ENCODE assay signal across 20 mouse cellular contexts in genomic region chr16:90303988-90304299, GRCm38 (mm10).
"Had no signal": no experiment of that assay in that cellular context is flagged by ENCODE, and none has a peak within 500 bp of the region (broad histone marks: within the 10 kb centered on the region; RNA-seq: fewer than 3 reads in every experiment).

No protein-coding gene starts in this region.

- H3K4me3 ChIP-seq: kidney, embryonic 15.5 days; left cerebral cortex, adult 2 months; limb, embryonic 12.5 days; lung, embryonic 15.5 days; megakaryocyte, embryonic 14.5 days; midbrain, embryonic 10.5 days; neural tube, embryonic 13.5 days had no signal

- H3K36me3 ChIP-seq: kidney, embryonic 15.5 days; limb, embryonic 12.5 days; lung, embryonic 15.5 days; midbrain, embryonic 10.5 days; neural tube, embryonic 13.5 days had no signal

- H3K27me3 ChIP-seq: limb, embryonic 12.5 days; megakaryocyte, embryonic 14.5 days; neural tube, embryonic 13.5 days had no signal

- DNase-seq: kidney, adult 2 months; kidney, postnatal 10 days; kidney, postnatal 36 days; layer of hippocampus, postnatal 36 days; liver, postnatal 0 days; lung, postnatal 10 days; lung, postnatal 36 days; midbrain, embryonic 14.5 days; retina, postnatal 1 day; right cerebral cortex, postnatal 25 days; thymus, adult 18-20 months; thymus, postnatal 36 days had no signal

- H3K27ac ChIP-seq: kidney, embryonic 15.5 days; left cerebral cortex, adult 2 months; limb, embryonic 12.5 days; liver, embryonic 14.5 days; lung, embryonic 15.5 days; midbrain, embryonic 10.5 days; neural tube, embryonic 13.5 days had no signal

- H3K4me1 ChIP-seq: lung, embryonic 15.5 days had no signal

- H3K9me3 ChIP-seq: kidney, embryonic 15.5 days; limb, embryonic 12.5 days; lung, embryonic 15.5 days; midbrain, embryonic 10.5 days; neural tube, embryonic 13.5 days had no signal

- H3K9ac ChIP-seq: kidney, embryonic 15.5 days; limb, embryonic 12.5 days; liver, embryonic 14.5 days; liver, postnatal 0 days; lung, embryonic 15.5 days; neural tube, embryonic 13.5 days had no signal

- H3K4me2 ChIP-seq: kidney, embryonic 15.5 days; limb, embryonic 12.5 days; lung, embryonic 15.5 days; neural tube, embryonic 13.5 days had no signal

- ATAC-seq: liver, postnatal 0 days had no signal
